Mouse (Mus musculus) ES-E14 (cell line): ENCODE results near the gene Dhx36.

Experiments
- CHD2 ChIP-seq: IDR thresholded peaks from 2 replicates; pipeline ENCODE4 v1.6.1; 2014; ENCODE audit warnings: mild to moderate bottlenecking, low read depth, low read length, inconsistent platforms
- HCFC1 ChIP-seq: IDR thresholded peaks from 2 replicates; pipeline ENCODE4 v1.6.1; 2012; ENCODE audit warnings: low read length, inconsistent platforms, borderline replicate concordance; ENCODE audit not compliant: insufficient read depth
- ZC3H11A ChIP-seq: IDR thresholded peaks from 2 replicates; pipeline ENCODE4 v1.6.1; 2012; ENCODE audit warnings: low read depth, mild to moderate bottlenecking, inconsistent platforms, low read length, borderline replicate concordance
- ZNF384 ChIP-seq: IDR thresholded peaks from 2 replicates; pipeline ENCODE4 v1.6.1; 2012; ENCODE audit warnings: low read depth, low read length, inconsistent platforms

DNA sequence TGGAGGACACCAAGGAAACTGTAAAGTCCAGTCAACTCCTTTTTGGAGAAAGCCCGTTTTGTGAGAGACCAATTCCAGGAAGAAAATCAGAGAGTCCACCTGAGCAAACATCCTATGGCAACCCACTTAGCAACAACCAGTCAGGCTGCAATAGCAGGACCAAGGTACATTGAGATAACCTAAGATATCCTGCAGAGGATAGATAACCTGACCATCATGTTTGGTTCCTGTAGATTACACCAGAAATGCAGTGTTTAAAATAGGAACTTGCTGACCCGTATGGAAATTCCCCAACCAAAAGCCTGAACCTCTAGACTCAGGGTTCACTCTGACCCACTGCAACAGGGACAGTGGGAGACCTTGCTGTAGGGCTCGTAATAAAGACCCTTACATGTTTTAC is 42.5 kb downstream of the Dhx36 start:
- TF ChIP-seq ZNF384: no peak
- no peak for TF ChIP-seq CHD2
- no peak for TF ChIP-seq HCFC1
- no peak for TF ChIP-seq ZC3H11A
